Mouse (Mus musculus): ENCODE data around the gene Slc7a11.

Gene Slc7a11

GRCm38 (mm10) chr3:50130319-50130718 lies 313.1 kb downstream of the Slc7a11 start:
- DNase-seq: no peak

GRCm38 (mm10) chr3:50121001-50121400 lies 322.4 kb downstream of the Slc7a11 start:
- no peak for DNase-seq

GRCm38 (mm10) chr3:50116266-50116665 lies 327.1 kb downstream of the Slc7a11 start:
- no peak for DNase-seq

- DNase-seq: no peak
These were observed 337.9 kb downstream of the Slc7a11 start for GRCm38 (mm10) chr3:50105509-50105908.

GRCm38 (mm10) chr3:50094404-50095092 lies 348.9 kb downstream of the Slc7a11 start:
- no peak for DNase-seq

GRCm38 (mm10) chr3:50076979-50077378 lies 366.4 kb downstream of the Slc7a11 start:
- DNase-seq: no peak

GRCm38 (mm10) chr3:50063396-50063795 lies 380.0 kb downstream of the Slc7a11 start:
- no peak for DNase-seq

- DNase-seq: no peak
These were observed 398.7 kb downstream of the Slc7a11 start for GRCm38 (mm10) chr3:50044666-50045065.

- DNase-seq: no peak
These were observed 399.3 kb downstream of the Slc7a11 start for GRCm38 (mm10) chr3:50044160-50044559.

- no peak for DNase-seq
These were observed 402.3 kb downstream of the Slc7a11 start for GRCm38 (mm10) chr3:50041141-50041540.

- DNase-seq: no peak
These were observed 407.4 kb downstream of the Slc7a11 start for GRCm38 (mm10) chr3:50035875-50036528.

- no peak for DNase-seq
These were observed 410.1 kb downstream of the Slc7a11 start for GRCm38 (mm10) chr3:50033325-50033724.

- DNase-seq: no peak
These were observed 417.4 kb downstream of the Slc7a11 start for GRCm38 (mm10) chr3:50026039-50026438.

- DNase-seq: no peak
These were observed 429.0 kb downstream of the Slc7a11 start for GRCm38 (mm10) chr3:50014396-50014795.

- DNase-seq: no peak
These were observed 431.4 kb downstream of the Slc7a11 start for GRCm38 (mm10) chr3:50012012-50012411.

- no peak for DNase-seq
These were observed 439.3 kb downstream of the Slc7a11 start for GRCm38 (mm10) chr3:50003970-50004683.

- DNase-seq: no peak
These were observed 441.3 kb downstream of the Slc7a11 start for GRCm38 (mm10) chr3:50002067-50002466.

GRCm38 (mm10) chr3:50001635-50002034 lies 441.8 kb downstream of the Slc7a11 start:
- no peak for DNase-seq

GRCm38 (mm10) chr3:49992891-49993290 lies 450.5 kb downstream of the Slc7a11 start:
- DNase-seq: no peak

GRCm38 (mm10) chr3:49987236-49987635 lies 456.2 kb downstream of the Slc7a11 start:
- DNase-seq: no peak

GRCm38 (mm10) chr3:49984795-49985194 lies 458.6 kb downstream of the Slc7a11 start:
- DNase-seq: no peak

- no peak for DNase-seq
These were observed 459.8 kb downstream of the Slc7a11 start for GRCm38 (mm10) chr3:49983429-49984268.

- DNase-seq: no peak
These were observed 469.4 kb downstream of the Slc7a11 start for GRCm38 (mm10) chr3:49973994-49974393.

Measured in spleen, adult 18-20 months (tissue).